Mouse (Mus musculus) ES-Bruce4 (cell line): ENCODE results near the gene Cfap43.

ENCODE experiments used
- CTCF ChIP-seq: IDR thresholded peaks from one replicate; pipeline ENCODE4 v1.8.1; 2011; ENCODE audit warnings: low read depth, low read length
- EP300 ChIP-seq: IDR thresholded peaks from 2 replicates; pipeline ENCODE4 v1.6.1; 2011; ENCODE audit warnings: low read depth, low read length; ENCODE audit not compliant: insufficient read depth

GRCm38 (mm10) chr19:47903679-47904078 is 15.4 kb downstream of the Cfap43 start:
- no peak for TF ChIP-seq EP300
- no peak for TF ChIP-seq CTCF
